Mouse (Mus musculus): ENCODE measurements around the gene Foxi1. TPM values are rescaled to one million over a fixed set of nuclear protein-coding genes. Genes with fewer than 3 reads are reported as not detected.

The Foxi1 gene
- polyA plus RNA-seq, 1 experiment, result not detected

GRCm38 (mm10) chr11:34212853-34213252, 5.0 kb upstream of the Foxi1 start:
- H3K4me3 ChIP-seq (replicated peaks; ENCODE audit: insufficient read depth, low read depth, low read length), result no peak overlapping the region
- 10% methylated on average over 5 of the region's 5 CpGs for WGBS
- H3K27me3 ChIP-seq (ENCODE audit: control insufficient read depth, insufficient read depth, low read length), result no peaks in the 10 kb centered on the region
- H3K4me1 ChIP-seq (ENCODE audit: control insufficient read depth, insufficient read depth, low read length), result no peaks in the 10 kb centered on the region; the same call in 1 of the 2 replicates
- TF ChIP-seq CTCF (IDR thresholded peaks at IDR 0.05; ENCODE audit: borderline replicate concordance, insufficient read depth, low read depth, low read length), result peak; percentile 51
- TF ChIP-seq POLR2A (IDR thresholded peaks at IDR 0.05; ENCODE audit: borderline replicate concordance, insufficient read depth, low read length), result no peak
- peak; percentile 46 to 50 for DNase-seq
- H3K27ac ChIP-seq (ENCODE audit: insufficient read depth, low read length), result no peak overlapping the region

GRCm38 (mm10) chr11:34202769-34203168, 5.1 kb downstream of the Foxi1 start:
- no peak overlapping the region for H3K4me3 ChIP-seq (replicated peaks; ENCODE audit: insufficient read depth, low read depth, low read length)
- no peaks in the 10 kb centered on the region for H3K4me1 ChIP-seq (ENCODE audit: control insufficient read depth, insufficient read depth, low read length)
- WGBS, result 50% methylated on average over 1 of the region's 1 CpGs
- TF ChIP-seq CTCF (IDR thresholded peaks at IDR 0.05; ENCODE audit: borderline replicate concordance, insufficient read depth, low read depth, low read length) (no peak), POLR2A (IDR thresholded peaks at IDR 0.05; ENCODE audit: borderline replicate concordance, insufficient read depth, low read length) (no peak)
- no peak overlapping the region for H3K27ac ChIP-seq (ENCODE audit: insufficient read depth, low read length)
- DNase-seq, result no peak
- H3K27me3 ChIP-seq (ENCODE audit: control insufficient read depth, insufficient read depth, low read length), result no peaks in the 10 kb centered on the region

GRCm38 (mm10) chr11:34195142-34195541, 12.7 kb downstream of the Foxi1 start:
- no peak for DNase-seq
- Histone ChIP-seq H3K4me1 (ENCODE audit: control insufficient read depth, insufficient read depth, low read length) (no peaks in the 10 kb centered on the region), H3K27me3 (ENCODE audit: control insufficient read depth, insufficient read depth, low read length) (no peaks in the 10 kb centered on the region), H3K27ac (ENCODE audit: insufficient read depth, low read length) (no peak overlapping the region), H3K4me3 (replicated peaks; ENCODE audit: insufficient read depth, low read depth, low read length) (no peak overlapping the region)
- WGBS, result 92% methylated on average over 3 of the region's 3 CpGs
- TF ChIP-seq POLR2A (IDR thresholded peaks at IDR 0.05; ENCODE audit: borderline replicate concordance, insufficient read depth, low read length) (no peak), CTCF (IDR thresholded peaks at IDR 0.05; ENCODE audit: borderline replicate concordance, insufficient read depth, low read depth, low read length) (no peak)

- DNase-seq, result no peak
- no peaks in the 10 kb centered on the region for H3K27me3 ChIP-seq (ENCODE audit: control insufficient read depth, insufficient read depth, low read length)
- no peak overlapping the region for H3K4me3 ChIP-seq (replicated peaks; ENCODE audit: insufficient read depth, low read depth, low read length)
- 82% methylated on average over 9 of the region's 9 CpGs for WGBS
- H3K27ac ChIP-seq (ENCODE audit: insufficient read depth, low read length), result no peak overlapping the region
- TF ChIP-seq CTCF (IDR thresholded peaks at IDR 0.05; ENCODE audit: borderline replicate concordance, insufficient read depth, low read depth, low read length), result no peak
- TF ChIP-seq POLR2A (IDR thresholded peaks at IDR 0.05; ENCODE audit: borderline replicate concordance, insufficient read depth, low read length), result no peak
- no peaks in the 10 kb centered on the region for H3K4me1 ChIP-seq (ENCODE audit: control insufficient read depth, insufficient read depth, low read length)
Observed at GRCm38 (mm10) chr11:34194158-34194941, 13.5 kb downstream of the Foxi1 start.

GRCm38 (mm10) chr11:34193658-34194057, 14.2 kb downstream of the Foxi1 start:
- Histone ChIP-seq H3K27ac (ENCODE audit: insufficient read depth, low read length) (no peak overlapping the region), H3K4me1 (ENCODE audit: control insufficient read depth, insufficient read depth, low read length) (no peaks in the 10 kb centered on the region), H3K4me3 (replicated peaks; ENCODE audit: insufficient read depth, low read depth, low read length) (no peak overlapping the region), H3K27me3 (ENCODE audit: control insufficient read depth, insufficient read depth, low read length) (no peaks in the 10 kb centered on the region)
- no peak for TF ChIP-seq POLR2A (IDR thresholded peaks at IDR 0.05; ENCODE audit: borderline replicate concordance, insufficient read depth, low read length)
- TF ChIP-seq CTCF (IDR thresholded peaks at IDR 0.05; ENCODE audit: borderline replicate concordance, insufficient read depth, low read depth, low read length), result no peak
- WGBS, result 66% methylated on average over 3 of the region's 3 CpGs
- DNase-seq, result no peak

- H3K4me3 ChIP-seq (replicated peaks; ENCODE audit: insufficient read depth, low read depth, low read length), result no peak overlapping the region
- no peak for DNase-seq
- no peak overlapping the region for H3K27ac ChIP-seq (ENCODE audit: insufficient read depth, low read length)
- TF ChIP-seq POLR2A (IDR thresholded peaks at IDR 0.05; ENCODE audit: borderline replicate concordance, insufficient read depth, low read length) (no peak), CTCF (IDR thresholded peaks at IDR 0.05; ENCODE audit: borderline replicate concordance, insufficient read depth, low read depth, low read length) (no peak)
- H3K4me1 ChIP-seq (ENCODE audit: control insufficient read depth, insufficient read depth, low read length), result no peaks in the 10 kb centered on the region
- WGBS, result 85% methylated on average over 2 of the region's 2 CpGs
- no peaks in the 10 kb centered on the region for H3K27me3 ChIP-seq (ENCODE audit: control insufficient read depth, insufficient read depth, low read length)
Observed at GRCm38 (mm10) chr11:34184266-34184665, 23.6 kb downstream of the Foxi1 start.

GRCm38 (mm10) chr11:34181214-34182117, 26.4 kb downstream of the Foxi1 start:
- TF ChIP-seq CTCF (IDR thresholded peaks at IDR 0.05; ENCODE audit: borderline replicate concordance, insufficient read depth, low read depth, low read length) (no peak), POLR2A (IDR thresholded peaks at IDR 0.05; ENCODE audit: borderline replicate concordance, insufficient read depth, low read length) (no peak)
- H3K27me3 ChIP-seq (ENCODE audit: control insufficient read depth, insufficient read depth, low read length), result no peaks in the 10 kb centered on the region
- H3K27ac ChIP-seq (ENCODE audit: insufficient read depth, low read length), result no peak overlapping the region
- 24% methylated on average over 8 of the region's 8 CpGs for WGBS
- no peaks in the 10 kb centered on the region for H3K4me1 ChIP-seq (ENCODE audit: control insufficient read depth, insufficient read depth, low read length)
- peak in 1 of 2 experiments; percentile 22 for DNase-seq
- no peak overlapping the region for H3K4me3 ChIP-seq (replicated peaks; ENCODE audit: insufficient read depth, low read depth, low read length)

Measured in cerebellum, adult 2 months (tissue).